Mouse (Mus musculus) ES-Bruce4 (cell line): ENCODE measurements at regions not wholly inside any gene's neighbourhood (a gene's known extent, or its start where the extent isn't known, plus 50 kb on each side); places are given as distances from the start of the nearest gene placed in this dataset.

Experiments
- CTCF ChIP-seq: IDR thresholded peaks from one replicate; pipeline ENCODE4 v1.8.1; 2011; ENCODE audit warnings: low read depth, low read length
- POLR2A ChIP-seq: IDR thresholded peaks from one replicate; pipeline ENCODE4 v1.8.1; 2011; ENCODE audit warnings: low read length; ENCODE audit not compliant: insufficient read depth

DNA sequence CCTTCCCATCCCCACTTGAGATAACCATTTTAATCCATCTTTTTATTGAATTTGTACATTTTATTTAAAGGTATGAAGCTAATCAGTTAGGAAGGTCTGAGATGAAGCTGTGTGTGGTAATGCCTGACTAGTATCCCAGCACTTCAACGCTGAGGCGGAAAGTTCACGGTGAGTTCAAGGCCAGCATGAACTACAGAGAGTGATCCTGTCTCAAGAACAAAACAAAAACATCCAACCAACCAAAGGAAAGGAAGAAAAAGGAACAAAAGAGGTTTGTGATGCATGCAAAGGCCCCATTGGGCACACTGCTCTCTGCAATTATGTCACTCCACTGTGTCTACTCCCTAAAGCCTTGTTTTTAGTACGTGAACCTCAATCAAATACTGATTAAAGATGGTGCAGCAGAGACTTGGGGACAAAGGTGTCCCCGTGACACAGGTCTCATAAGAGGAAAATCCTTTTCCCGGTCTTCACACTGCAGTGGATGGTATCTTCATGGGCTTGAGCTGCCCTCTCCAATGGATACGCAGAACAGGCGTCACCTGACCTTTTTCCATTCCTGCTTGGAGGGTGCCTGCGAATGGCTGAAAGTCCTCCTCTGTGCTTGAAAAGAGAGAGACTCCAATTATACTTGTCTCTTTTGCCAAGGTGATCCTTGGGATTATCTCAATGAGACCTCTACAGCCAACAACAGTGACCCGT, 108.2 kb downstream of the Gm9376 start:
- no peak for TF ChIP-seq CTCF
- TF ChIP-seq POLR2A = no peak
